Mouse (Mus musculus) layer of hippocampus, adult 11-12 months (tissue): Measurements from ENCODE around the gene Stpg3.

Experiments used
- DNase-seq: peaks from one replicate; pipeline ENCODE4 v3.0.0; 2022; ENCODE audit warnings: low spot score

Gene Stpg3

GRCm38 (mm10) chr2:25179566-25180217 is 34.7 kb downstream of the Stpg3 start:
- DNase-seq: no peak

GRCm38 (mm10) chr2:25178285-25178972 is 36.0 kb downstream of the Stpg3 start:
- peak; percentile 62 for DNase-seq

- DNase-seq: no peak
These were observed 36.8 kb downstream of the Stpg3 start for GRCm38 (mm10) chr2:25177685-25178084.

GRCm38 (mm10) chr2:25177076-25177475 is 37.4 kb downstream of the Stpg3 start:
- DNase-seq: no peak

GRCm38 (mm10) chr2:25176573-25176972 is 37.9 kb downstream of the Stpg3 start:
- DNase-seq: no peak

GRCm38 (mm10) chr2:25175690-25176078 is 38.8 kb downstream of the Stpg3 start:
- DNase-seq: no peak

- no peak for DNase-seq
These were observed 39.4 kb downstream of the Stpg3 start for GRCm38 (mm10) chr2:25174866-25175689.

- DNase-seq: no peak
These were observed 40.6 kb downstream of the Stpg3 start for GRCm38 (mm10) chr2:25173821-25174220.

- no peak for DNase-seq
These were observed 41.8 kb downstream of the Stpg3 start for GRCm38 (mm10) chr2:25172629-25173028.

GRCm38 (mm10) chr2:25171769-25172153 is 42.7 kb downstream of the Stpg3 start:
- DNase-seq: peak; percentile 68

- no peak for DNase-seq
These were observed 43.2 kb downstream of the Stpg3 start for GRCm38 (mm10) chr2:25171101-25171768.

- DNase-seq: no peak
These were observed 43.9 kb downstream of the Stpg3 start for GRCm38 (mm10) chr2:25170326-25171100.

GRCm38 (mm10) chr2:25169778-25170177 is 44.7 kb downstream of the Stpg3 start:
- no peak for DNase-seq

GRCm38 (mm10) chr2:25168665-25168978 is 45.8 kb downstream of the Stpg3 start:
- DNase-seq: no peak

GRCm38 (mm10) chr2:25167919-25168664 is 46.3 kb downstream of the Stpg3 start:
- DNase-seq: no peak

- no peak for DNase-seq
These were observed 47.0 kb downstream of the Stpg3 start for GRCm38 (mm10) chr2:25167481-25167880.
